Mouse (Mus musculus) activated CD4-positive, CD25-positive, alpha-beta regulatory T cell (primary cell): ENCODE data around the gene Ugt1a2. TPM values are rescaled to one million over a fixed set of nuclear protein-coding genes. Genes with fewer than 3 reads are reported as not detected.

Experiments used
- polyA plus RNA-seq, 2 experiments: library from polyadenylated mRNA; unstranded; fragments of 100-300 nt; shearing (Covaris generic); gene quantifications; one replicate each; pipeline ENCODE4 v1.2.1; 2017

The Ugt1a2 gene
- under 1 TPM in 1 of 2 experiments, not detected in 1; 0.32 TPM for polyA plus RNA-seq

GRCm38 (mm10) chr1:88200456-88200855, at the start of gene Ugt1a2:
TSS of gene Ugt1a2 (plus strand) at chr1:88200601.

DNA sequence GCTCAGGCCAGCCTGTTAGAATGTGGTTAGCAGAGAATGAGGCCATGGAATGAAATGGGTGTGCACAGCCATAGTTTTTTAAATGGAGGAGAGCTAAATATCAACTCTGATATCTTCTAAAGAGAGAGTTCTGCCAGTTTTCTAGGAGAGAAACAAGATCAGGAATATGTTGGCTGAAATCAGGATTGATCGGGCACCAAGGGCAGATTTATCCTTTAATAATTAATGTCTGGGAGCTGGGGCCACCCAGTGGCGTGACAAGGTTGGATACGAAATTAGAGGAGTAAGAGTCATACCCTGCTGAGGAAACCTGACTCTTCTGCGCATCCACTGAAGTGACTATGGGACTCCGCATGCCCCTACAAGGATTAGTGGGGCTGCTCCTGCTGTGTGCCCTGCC, 34.7 kb upstream of the Ugt1a2 start, which contains the start of gene Ugt1a5:
Gene Ugt1a5 (plus strand): TSS at position 302 of the 400 bp plus-strand sequence.

DNA sequence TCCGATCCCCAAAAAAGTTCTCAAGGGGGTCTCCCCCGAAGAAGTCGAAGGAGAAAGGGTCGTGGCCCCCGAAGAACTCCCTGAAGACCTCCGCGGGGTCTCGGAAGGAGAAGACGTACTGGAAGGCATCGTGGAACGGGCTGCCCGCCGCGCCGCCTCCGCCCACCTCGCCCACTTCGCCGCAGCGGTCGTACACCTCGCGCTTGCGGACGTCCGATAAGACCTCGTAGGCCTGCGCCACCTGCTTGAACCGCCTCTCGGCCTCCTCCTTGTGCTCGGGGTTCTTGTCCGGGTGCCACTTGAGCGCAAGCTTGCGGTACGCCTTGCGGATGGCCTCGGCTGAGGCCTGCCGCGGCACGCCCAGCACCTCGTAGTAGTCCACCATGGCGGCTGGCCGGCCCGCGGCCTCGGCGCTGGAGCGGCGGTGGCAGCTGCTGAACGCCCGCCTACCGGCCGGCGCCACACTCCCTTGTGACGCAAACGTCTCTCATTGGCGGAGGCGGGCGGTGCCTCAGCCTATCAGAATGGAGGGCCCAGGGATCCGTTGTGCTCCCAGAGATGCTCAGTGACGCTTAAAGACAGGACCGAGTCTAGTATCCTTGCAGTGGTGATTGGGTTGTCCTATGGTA, 5.0 kb downstream of the Ugt1a2 start, which contains the start of gene Dnajb3:
Gene Dnajb3 (minus strand): TSS at position 489 of the 629 bp plus-strand sequence.

DNA sequence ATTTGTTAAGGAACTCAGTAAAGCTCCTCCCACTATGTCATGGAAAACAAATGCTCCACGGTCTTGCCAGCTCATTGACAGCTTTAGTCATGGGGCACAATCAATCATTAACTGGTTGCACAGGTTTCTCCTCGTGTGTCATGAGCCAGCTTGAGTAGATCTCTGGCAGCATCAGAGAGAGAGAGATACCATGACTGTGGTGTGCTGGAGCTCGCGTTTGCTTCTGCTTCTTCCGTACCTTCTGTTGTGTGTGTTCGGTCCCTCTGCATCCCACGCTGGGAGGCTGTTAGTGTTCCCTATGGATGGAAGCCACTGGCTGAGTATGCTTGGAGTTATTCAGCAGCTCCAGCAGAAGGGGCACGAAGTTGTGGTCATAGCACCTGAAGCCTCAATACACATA, 11.4 kb downstream of the Ugt1a2 start, which contains the start of gene Ugt1a1:
Gene Ugt1a1 (plus strand): TSS at position 148 of the 400 bp plus-strand sequence.

GRCm38 (mm10) chr1:88226670-88227379, 26.4 kb downstream of the Ugt1a2 start, which contains the start of gene Mroh2a:
TSS of gene Mroh2a (plus strand) at chr1:88226986.

Other genes with a start within 250 kb of the Ugt1a2 start
- 10 to 100 TPM; 16.2 to 17.5 TPM for gene Usp40, start 192.1 kb upstream of the Ugt1a2 start, polyA plus RNA-seq
- gene Ugt1a10, start 145.2 kb upstream of the Ugt1a2 start, polyA plus RNA-seq, result not detected
- gene Ugt1a9, start 129.8 kb upstream of the Ugt1a2 start, polyA plus RNA-seq, result under 1 TPM in 1 of 2 experiments, not detected in 1; 0.24 TPM
- not detected for gene Ugt1a8, start 112.8 kb upstream of the Ugt1a2 start, polyA plus RNA-seq
- under 1 TPM; 0.28 to 0.30 TPM for gene Ugt1a7c, start 105.5 kb upstream of the Ugt1a2 start, polyA plus RNA-seq
- gene Ugt1a6b, start 97.3 kb upstream of the Ugt1a2 start, polyA plus RNA-seq, result not detected
- under 1 TPM; 0.38 to 0.97 TPM for gene Ugt1a6a, start 65.8 kb upstream of the Ugt1a2 start, polyA plus RNA-seq
- not detected for gene Ugt1a5, start 34.6 kb upstream of the Ugt1a2 start, polyA plus RNA-seq
- under 1 TPM; 0.71 to 0.72 TPM for gene Dnajb3, start 5.2 kb downstream of the Ugt1a2 start, polyA plus RNA-seq
- under 1 TPM in 1 of 2 experiments, not detected in 1; 0.42 TPM for gene Ugt1a1, start 11.4 kb downstream of the Ugt1a2 start, polyA plus RNA-seq
- 1 to 10 TPM in 1 of 2 experiments, under 1 TPM in 1; 0.66 to 1.7 TPM for gene Mroh2a, start 26.4 kb downstream of the Ugt1a2 start, polyA plus RNA-seq
- 10 to 100 TPM; 65.5 to 68.2 TPM for gene Hjurp, start 77.0 kb downstream of the Ugt1a2 start, polyA plus RNA-seq
- gene Trpm8, start 77.1 kb downstream of the Ugt1a2 start, polyA plus RNA-seq, result under 1 TPM in 1 of 2 experiments, not detected in 1; 0.33 TPM
- gene Spp2, start 206.4 kb downstream of the Ugt1a2 start, polyA plus RNA-seq, result not detected